Mouse (Mus musculus) C2C12 (cell line): ENCODE measurements around the gene Il22.

Experiments
- CEBPB ChIP-seq: IDR thresholded peaks from one replicate; pipeline ENCODE4 v1.6.1; 2011; ENCODE audit warnings: low read depth, mild to moderate bottlenecking, control low read depth, moderate library complexity
- CTCF ChIP-seq: IDR thresholded peaks from one replicate; pipeline ENCODE4 v1.5.1; 2011; ENCODE audit not compliant: control insufficient read depth, insufficient read depth, insufficient read length
- FOSL1 ChIP-seq: IDR thresholded peaks from one replicate; pipeline ENCODE4 v1.8.0; 2011; ENCODE audit warnings: mild to moderate bottlenecking, low read length; ENCODE audit not compliant: poor library complexity, insufficient read depth, severe bottlenecking
- MAX ChIP-seq: IDR thresholded peaks from one replicate; pipeline ENCODE4 v1.6.1; 2011; ENCODE audit warnings: mild to moderate bottlenecking, control low read depth
- USF1 ChIP-seq: IDR thresholded peaks from one replicate; pipeline ENCODE4 v1.6.1; 2011; ENCODE audit warnings: low read depth, mild to moderate bottlenecking, control low read depth, moderate library complexity

DNA sequence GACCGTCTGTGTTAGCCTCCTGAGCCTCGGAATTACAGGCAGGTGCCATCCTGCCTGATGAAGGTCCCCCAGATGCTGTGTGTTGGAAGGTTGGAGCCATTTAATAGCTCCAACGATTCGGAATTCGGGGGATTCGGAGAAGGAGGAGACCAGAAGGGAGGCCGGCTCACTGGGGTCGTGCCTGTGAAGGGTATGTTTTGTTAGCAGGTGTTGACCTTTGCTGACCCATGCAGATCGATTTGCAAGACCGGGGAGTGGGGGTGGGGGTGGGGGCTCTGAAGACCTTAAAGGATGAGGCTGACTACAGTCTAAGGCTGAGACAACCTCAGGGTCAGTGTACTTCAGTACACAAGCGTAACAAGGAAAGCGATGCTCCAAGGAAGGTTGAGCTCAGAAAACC, 35.5 kb upstream of the Il22 start:
- TF ChIP-seq MAX (no peak), CEBPB (no peak), FOSL1 (no peak), CTCF (no peak), USF1 (no peak)
